Mouse (Mus musculus): Measurements from ENCODE around the gene Ahnak. TPM values are rescaled to one million over a fixed set of nuclear protein-coding genes. Genes with fewer than 3 reads are reported as not detected.
A peak's percentile ranks its signal among the peaks of the same experiment; 100 is the strongest.
"Not testable (repeated sequence)": the region's sequence is repeated elsewhere in the genome, so short reads cannot be mapped to it uniquely, and the experiment has no call there.

Gene Ahnak
- polyA plus RNA-seq, 1 experiment from 2014 or later = 3.7 TPM

DNA sequence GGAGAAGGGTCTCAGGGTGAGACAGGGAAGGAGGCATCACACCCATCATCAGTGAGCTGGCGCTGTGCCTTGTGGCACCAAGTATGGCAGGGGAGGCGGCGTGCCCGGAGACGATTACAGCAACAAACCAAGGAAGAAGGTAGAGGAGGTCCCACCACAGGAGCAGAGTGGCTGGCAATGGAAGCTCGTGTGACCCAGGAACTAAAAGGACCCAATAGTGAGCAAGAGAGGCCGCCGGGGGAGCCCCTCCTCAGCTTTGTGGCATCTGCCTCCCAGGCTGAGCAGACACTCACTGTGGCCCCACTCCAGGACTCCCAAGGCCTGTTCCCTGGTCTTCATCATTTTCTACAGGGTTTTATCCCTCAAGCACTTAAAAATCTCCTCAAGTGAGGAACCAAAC is 23.3 kb upstream of the Ahnak start:
- Histone ChIP-seq H3K4me2 (peak overlapping the region; percentile 68), H3K4me1 (replicated peaks; ENCODE audit: control insufficient read depth, insufficient read depth, low read length) (peaks cover 3% of the 10 kb centered on the region), H3K27ac (ENCODE audit: low read depth, low read length) (peak overlapping the region; percentile 85; the same call in 1 of the 2 replicates), H3K36me3 (ENCODE audit: control insufficient read depth, insufficient read depth, low read length) (peaks cover 56% of the 10 kb centered on the region), H3K9ac (ENCODE audit: low read depth, low read length) (peak overlapping the region; percentile 67; the same call in 1 of the 2 replicates), H3K9me3 (ENCODE audit: control insufficient read depth, low read length) (no peaks in the 10 kb centered on the region), H3K4me3 (ENCODE audit: low read depth, low read length) (peak overlapping the region; percentile 82), H3K27me3 (replicated peaks; ENCODE audit: control insufficient read depth, insufficient read depth, low read length) (no peaks in the 10 kb centered on the region)
- ATAC-seq (replicated peaks; ENCODE audit: low FRiP score) (no peak), DNase-seq (ENCODE audit: low spot score) (no peak)
- WGBS = 76% methylated on average over 8 of the region's 8 CpGs

GRCm38 (mm10) chr19:8966198-8966589 is 22.9 kb upstream of the Ahnak start:
- H3K27me3 ChIP-seq (replicated peaks; ENCODE audit: control insufficient read depth, insufficient read depth, low read length) = no peaks in the 10 kb centered on the region
- DNase-seq (ENCODE audit: low spot score) = no peak
- H3K9me3 ChIP-seq (ENCODE audit: control insufficient read depth, low read length) = no peaks in the 10 kb centered on the region
- peaks cover 61% of the 10 kb centered on the region for H3K36me3 ChIP-seq (ENCODE audit: control insufficient read depth, insufficient read depth, low read length)
- peak overlapping the region; percentile 85 for H3K27ac ChIP-seq (ENCODE audit: low read depth, low read length)
- H3K4me2 ChIP-seq = peak overlapping the region; percentile 68
- WGBS = 39% methylated on average over 5 of the region's 5 CpGs
- H3K4me1 ChIP-seq (replicated peaks; ENCODE audit: control insufficient read depth, insufficient read depth, low read length) = peaks cover 3% of the 10 kb centered on the region
- ATAC-seq (replicated peaks; ENCODE audit: low FRiP score) = no peak
- peak overlapping the region; percentile 82 for H3K4me3 ChIP-seq (ENCODE audit: low read depth, low read length)
- peak overlapping the region; percentile 67 for H3K9ac ChIP-seq (ENCODE audit: low read depth, low read length)

- peak; percentile 98 for ATAC-seq (replicated peaks; ENCODE audit: low FRiP score)
- peak within 1 kb of the TSS; percentile 97 for H3K9ac ChIP-seq (ENCODE audit: low read depth, low read length)
- no peaks in the 10 kb centered on the region for H3K9me3 ChIP-seq (ENCODE audit: control insufficient read depth, low read length)
- H3K4me3 ChIP-seq (ENCODE audit: low read depth, low read length) = peak within 1 kb of the TSS; percentile 82
- H3K36me3 ChIP-seq (ENCODE audit: control insufficient read depth, insufficient read depth, low read length) = peaks cover 62% of the 10 kb centered on the region
- H3K4me1 ChIP-seq (replicated peaks; ENCODE audit: control insufficient read depth, insufficient read depth, low read length) = peaks cover 3% of the 10 kb centered on the region
- under 1% methylated on average over 52 of the region's 52 CpGs for WGBS
- H3K27me3 ChIP-seq (replicated peaks; ENCODE audit: control insufficient read depth, insufficient read depth, low read length) = no peaks in the 10 kb centered on the region
- H3K4me2 ChIP-seq = peak within 1 kb of the TSS; percentile 86
- peak within 1 kb of the TSS; percentile 85 for H3K27ac ChIP-seq (ENCODE audit: low read depth, low read length)
- DNase-seq (ENCODE audit: low spot score) = peak; percentile 98
Observed at GRCm38 (mm10) chr19:8966590-8967372, 22.3 kb upstream of the Ahnak start, which contains the start of gene Eef1g. TSS of gene Eef1g (plus strand) at chr19:8967041.

DNA sequence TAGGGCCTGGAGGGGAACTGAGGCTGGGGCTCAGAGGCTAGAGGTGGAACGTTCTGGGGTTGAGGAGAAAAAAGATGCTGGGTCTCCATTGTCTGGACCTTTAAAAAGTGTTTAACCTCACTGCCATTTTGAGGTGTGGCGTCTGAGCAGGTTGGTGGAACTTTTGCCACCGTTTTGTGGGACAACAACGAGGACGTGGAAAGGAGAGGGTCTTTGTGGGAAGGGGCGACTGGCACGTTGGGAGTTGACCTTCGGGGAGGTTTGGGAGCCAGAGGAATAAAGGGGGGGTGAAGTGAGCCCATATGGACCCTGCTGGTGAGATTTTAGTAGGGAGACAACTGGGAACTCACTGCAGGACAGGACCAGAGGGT is 21.7 kb upstream of the Ahnak start:
- H3K9me3 ChIP-seq (ENCODE audit: control insufficient read depth, low read length) = no peaks in the 10 kb centered on the region
- no peak for ATAC-seq (replicated peaks; ENCODE audit: low FRiP score)
- under 1% methylated on average over 8 of the region's 8 CpGs for WGBS

GRCm38 (mm10) chr19:8967893-8968292 is 21.2 kb upstream of the Ahnak start:
- DNase-seq (ENCODE audit: low spot score) (no peak), ATAC-seq (replicated peaks; ENCODE audit: low FRiP score) (no peak)
- Histone ChIP-seq H3K9me3 (ENCODE audit: control insufficient read depth, low read length) (no peaks in the 10 kb centered on the region), H3K4me2 (peak overlapping the region; percentile 86), H3K36me3 (ENCODE audit: control insufficient read depth, insufficient read depth, low read length) (peaks cover 62% of the 10 kb centered on the region), H3K27ac (ENCODE audit: low read depth, low read length) (peak overlapping the region; percentile 58), H3K4me3 (ENCODE audit: low read depth, low read length) (peak overlapping the region; percentile 82), H3K4me1 (replicated peaks; ENCODE audit: control insufficient read depth, insufficient read depth, low read length) (peaks cover 3% of the 10 kb centered on the region), H3K9ac (ENCODE audit: low read depth, low read length) (peak overlapping the region; percentile 97), H3K27me3 (replicated peaks; ENCODE audit: control insufficient read depth, insufficient read depth, low read length) (no peaks in the 10 kb centered on the region)
- WGBS = 2% methylated on average over 9 of the region's 9 CpGs

More for the DNA sequence above, 21.7 kb upstream of the Ahnak start:
- Histone ChIP-seq H3K4me3 (ENCODE audit: low read depth, low read length) (peak overlapping the region; percentile 82), H3K9ac (ENCODE audit: low read depth, low read length) (peak overlapping the region; percentile 97), H3K27me3 (replicated peaks; ENCODE audit: control insufficient read depth, insufficient read depth, low read length) (no peaks in the 10 kb centered on the region), H3K36me3 (ENCODE audit: control insufficient read depth, insufficient read depth, low read length) (peaks cover 64% of the 10 kb centered on the region), H3K4me2 (peak overlapping the region; percentile 86), H3K27ac (ENCODE audit: low read depth, low read length) (peak overlapping the region; percentile 58), H3K4me1 (replicated peaks; ENCODE audit: control insufficient read depth, insufficient read depth, low read length) (peaks cover 3% of the 10 kb centered on the region)
- DNase-seq (ENCODE audit: low spot score) = no peak

GRCm38 (mm10) chr19:8972491-8972890 is 16.6 kb upstream of the Ahnak start:
- not testable (repeated sequence) for ATAC-seq (replicated peaks; ENCODE audit: low FRiP score)
- 84% methylated on average over 8 of the region's 8 CpGs for WGBS

GRCm38 (mm10) chr19:8974638-8975037 is 14.4 kb upstream of the Ahnak start:
- H3K9me3 ChIP-seq (ENCODE audit: control insufficient read depth, low read length) = no peaks in the 10 kb centered on the region
- H3K4me2 ChIP-seq = no peak overlapping the region
- H3K27me3 ChIP-seq (replicated peaks; ENCODE audit: control insufficient read depth, insufficient read depth, low read length) = no peaks in the 10 kb centered on the region
- DNase-seq (ENCODE audit: low spot score) (no peak), ATAC-seq (replicated peaks; ENCODE audit: low FRiP score) (no peak)
- no peak overlapping the region for H3K9ac ChIP-seq (ENCODE audit: low read depth, low read length)
- H3K27ac ChIP-seq (ENCODE audit: low read depth, low read length) = no peak overlapping the region
- no peak overlapping the region for H3K4me3 ChIP-seq (ENCODE audit: low read depth, low read length)
- H3K4me1 ChIP-seq (replicated peaks; ENCODE audit: control insufficient read depth, insufficient read depth, low read length) = no peaks in the 10 kb centered on the region
- WGBS = 80% methylated on average over 1 of the region's 1 CpGs
- H3K36me3 ChIP-seq (ENCODE audit: control insufficient read depth, insufficient read depth, low read length) = peaks cover 86% of the 10 kb centered on the region

More at GRCm38 (mm10) chr19:8972491-8972890, 16.6 kb upstream of the Ahnak start:
- H3K4me3 ChIP-seq (ENCODE audit: low read depth, low read length); H3K9ac ChIP-seq (ENCODE audit: low read depth, low read length); H3K4me2 ChIP-seq; H3K4me1 ChIP-seq (replicated peaks; ENCODE audit: control insufficient read depth, insufficient read depth, low read length); H3K9me3 ChIP-seq (ENCODE audit: control insufficient read depth, low read length); H3K27ac ChIP-seq (ENCODE audit: low read depth, low read length); DNase-seq (ENCODE audit: low spot score); H3K27me3 ChIP-seq (replicated peaks; ENCODE audit: control insufficient read depth, insufficient read depth, low read length): not testable (repeated sequence)
- peaks cover 70% of the 10 kb centered on the region for H3K36me3 ChIP-seq (ENCODE audit: control insufficient read depth, insufficient read depth, low read length)

DNA sequence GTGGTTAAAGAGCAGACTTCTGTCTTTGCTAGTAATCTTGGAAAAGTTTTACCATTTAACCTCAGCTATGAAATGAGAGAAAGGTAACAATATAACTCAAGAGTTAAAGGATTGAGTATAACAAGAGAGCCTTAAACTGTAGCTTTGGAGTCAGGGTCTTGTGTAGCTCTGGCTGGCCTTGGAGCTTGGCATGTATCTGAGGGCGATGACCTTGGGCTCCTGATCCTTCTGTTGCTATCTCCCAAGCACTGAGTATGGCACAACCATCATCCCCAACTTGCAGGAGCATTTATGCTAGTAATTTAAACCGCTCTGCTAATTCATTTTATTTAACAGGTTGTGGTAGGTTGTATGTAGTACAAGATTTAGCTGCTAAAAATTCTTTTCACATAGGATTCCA is 13.6 kb upstream of the Ahnak start:
- ATAC-seq (replicated peaks; ENCODE audit: low FRiP score) (no peak), DNase-seq (ENCODE audit: low spot score) (no peak)
- Histone ChIP-seq H3K4me2 (no peak overlapping the region), H3K36me3 (ENCODE audit: control insufficient read depth, insufficient read depth, low read length) (peaks cover 83% of the 10 kb centered on the region), H3K4me3 (ENCODE audit: low read depth, low read length) (no peak overlapping the region), H3K27ac (ENCODE audit: low read depth, low read length) (no peak overlapping the region), H3K9me3 (ENCODE audit: control insufficient read depth, low read length) (no peaks in the 10 kb centered on the region), H3K27me3 (replicated peaks; ENCODE audit: control insufficient read depth, insufficient read depth, low read length) (no peaks in the 10 kb centered on the region), H3K9ac (ENCODE audit: low read depth, low read length) (no peak overlapping the region), H3K4me1 (replicated peaks; ENCODE audit: control insufficient read depth, insufficient read depth, low read length) (no peaks in the 10 kb centered on the region)
- WGBS = 95% methylated on average over 2 of the region's 2 CpGs

GRCm38 (mm10) chr19:8976535-8976934 is 12.5 kb upstream of the Ahnak start:
- no peaks in the 10 kb centered on the region for H3K9me3 ChIP-seq (ENCODE audit: control insufficient read depth, low read length)
- no peak overlapping the region for H3K4me3 ChIP-seq (ENCODE audit: low read depth, low read length)
- WGBS = 57% methylated on average over 3 of the region's 3 CpGs
- no peak overlapping the region; the same call in none of the 2 replicates for H3K27ac ChIP-seq (ENCODE audit: low read depth, low read length)
- H3K4me1 ChIP-seq (replicated peaks; ENCODE audit: control insufficient read depth, insufficient read depth, low read length) = no peaks in the 10 kb centered on the region; the same call in 1 of the 2 replicates
- H3K27me3 ChIP-seq (replicated peaks; ENCODE audit: control insufficient read depth, insufficient read depth, low read length) = no peaks in the 10 kb centered on the region
- ATAC-seq (replicated peaks; ENCODE audit: low FRiP score) (0 out of 2 replicates have a peak, but pooled peaks have one; percentile 38), DNase-seq (ENCODE audit: low spot score) (no peak)
- H3K36me3 ChIP-seq (ENCODE audit: control insufficient read depth, insufficient read depth, low read length) = peaks cover 73% of the 10 kb centered on the region
- no peak overlapping the region for H3K4me2 ChIP-seq
- H3K9ac ChIP-seq (ENCODE audit: low read depth, low read length) = no peak overlapping the region
